Mouse (Mus musculus): ENCODE measurements around the gene Ifng. TPM values are rescaled to one million over a fixed set of nuclear protein-coding genes. Genes with fewer than 3 reads are reported as not detected.

The Ifng gene
- not detected in 2 replicates for polyA plus RNA-seq (2014; fragmentation: Nextera tagmentation; extraction: Ambion mirVana)

DNA sequence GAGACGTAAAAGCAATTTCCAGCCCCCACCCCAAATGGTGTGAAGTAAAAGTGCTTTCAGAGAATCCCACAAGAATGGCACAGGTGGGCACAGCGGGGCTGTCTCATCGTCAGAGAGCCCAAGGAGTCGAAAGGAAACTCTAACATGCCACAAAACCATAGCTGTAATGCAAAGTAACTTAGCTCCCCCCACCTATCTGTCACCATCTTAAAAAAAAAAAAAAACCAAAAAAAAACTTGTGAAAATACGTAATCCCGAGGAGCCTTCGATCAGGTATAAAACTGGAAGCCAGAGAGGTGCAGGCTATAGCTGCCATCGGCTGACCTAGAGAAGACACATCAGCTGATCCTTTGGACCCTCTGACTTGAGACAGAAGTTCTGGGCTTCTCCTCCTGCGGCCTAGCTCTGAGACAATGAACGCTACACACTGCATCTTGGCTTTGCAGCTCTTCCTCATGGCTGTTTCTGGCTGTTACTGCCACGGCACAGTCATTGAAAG is at the start of gene Ifng:
Ifng (plus strand) TSS at position 305 of the 499 bp plus-strand sequence.
- H3K9ac ChIP-seq (ENCODE audit: low read length) = no peak within 1 kb of the TSS
- no peaks in the 10 kb centered on the region for H3K36me3 ChIP-seq (ENCODE audit: control insufficient read depth, insufficient read depth, low read length)
- ATAC-seq (replicated peaks; ENCODE audit: low FRiP score, low TSS enrichment, low read depth) (no peak), DNase-seq (ENCODE audit: low spot score) (no peak)
- no peaks in the 10 kb centered on the region for H3K27me3 ChIP-seq (replicated peaks; ENCODE audit: control insufficient read depth, insufficient read depth, low read length)
- H3K4me2 ChIP-seq (ENCODE audit: low read length) = no peak within 1 kb of the TSS
- H3K9me3 ChIP-seq (ENCODE audit: control insufficient read depth, low read length) = no peaks in the 10 kb centered on the region
- 92% methylated on average over 11 of the region's 11 CpGs for WGBS
- no peaks in the 10 kb centered on the region for H3K4me1 ChIP-seq (replicated peaks; ENCODE audit: control insufficient read depth, insufficient read depth, low read length)
- no peak within 1 kb of the TSS for H3K4me3 ChIP-seq (ENCODE audit: low read depth, low read length)
- no peak within 1 kb of the TSS for H3K27ac ChIP-seq (ENCODE audit: low read depth)

- DNase-seq (ENCODE audit: low spot score) (no peak), ATAC-seq (replicated peaks; ENCODE audit: low FRiP score, low TSS enrichment, low read depth) (no peak)
- Histone ChIP-seq H3K4me1 (replicated peaks; ENCODE audit: control insufficient read depth, insufficient read depth, low read length) (no peaks in the 10 kb centered on the region), H3K4me3 (ENCODE audit: low read depth, low read length) (no peak overlapping the region), H3K9ac (ENCODE audit: low read length) (no peak overlapping the region), H3K9me3 (ENCODE audit: control insufficient read depth, low read length) (no peaks in the 10 kb centered on the region), H3K4me2 (ENCODE audit: low read length) (no peak overlapping the region), H3K27ac (ENCODE audit: low read depth) (no peak overlapping the region), H3K36me3 (ENCODE audit: control insufficient read depth, insufficient read depth, low read length) (no peaks in the 10 kb centered on the region), H3K27me3 (replicated peaks; ENCODE audit: control insufficient read depth, insufficient read depth, low read length) (no peaks in the 10 kb centered on the region)
- 91% methylated on average over 16 of the region's 16 CpGs for WGBS
These were observed 40.9 kb upstream of the Ifng start for GRCm38 (mm10) chr10:118399917-118400316.

GRCm38 (mm10) chr10:118406463-118407221 is 34.2 kb upstream of the Ifng start:
- Histone ChIP-seq H3K9ac (ENCODE audit: low read length) (no peak overlapping the region), H3K4me1 (replicated peaks; ENCODE audit: control insufficient read depth, insufficient read depth, low read length) (no peaks in the 10 kb centered on the region), H3K36me3 (ENCODE audit: control insufficient read depth, insufficient read depth, low read length) (no peaks in the 10 kb centered on the region), H3K4me2 (ENCODE audit: low read length) (no peak overlapping the region), H3K9me3 (ENCODE audit: control insufficient read depth, low read length) (no peaks in the 10 kb centered on the region), H3K27ac (ENCODE audit: low read depth) (no peak overlapping the region), H3K27me3 (replicated peaks; ENCODE audit: control insufficient read depth, insufficient read depth, low read length) (no peaks in the 10 kb centered on the region), H3K4me3 (ENCODE audit: low read depth, low read length) (no peak overlapping the region)
- WGBS = 72% methylated on average over 5 of the region's 5 CpGs
- DNase-seq (ENCODE audit: low spot score) (no peak), ATAC-seq (replicated peaks; ENCODE audit: low FRiP score, low TSS enrichment, low read depth) (no peak)

- Histone ChIP-seq H3K9ac (ENCODE audit: low read length) (no peak overlapping the region), H3K4me1 (replicated peaks; ENCODE audit: control insufficient read depth, insufficient read depth, low read length) (no peaks in the 10 kb centered on the region)
- no peak for ATAC-seq (replicated peaks; ENCODE audit: low FRiP score, low TSS enrichment, low read depth)
These were observed 29.5 kb upstream of the Ifng start for GRCm38 (mm10) chr10:118411377-118411776.

GRCm38 (mm10) chr10:118412774-118413173 is 28.1 kb upstream of the Ifng start:
- Histone ChIP-seq H3K4me3 (ENCODE audit: low read depth, low read length) (no peak overlapping the region), H3K4me2 (ENCODE audit: low read length) (no peak overlapping the region), H3K27me3 (replicated peaks; ENCODE audit: control insufficient read depth, insufficient read depth, low read length) (no peaks in the 10 kb centered on the region), H3K36me3 (ENCODE audit: control insufficient read depth, insufficient read depth, low read length) (no peaks in the 10 kb centered on the region), H3K4me1 (replicated peaks; ENCODE audit: control insufficient read depth, insufficient read depth, low read length) (no peaks in the 10 kb centered on the region), H3K9ac (ENCODE audit: low read length) (no peak overlapping the region), H3K9me3 (ENCODE audit: control insufficient read depth, low read length) (no peaks in the 10 kb centered on the region), H3K27ac (ENCODE audit: low read depth) (no peak overlapping the region)
- WGBS = 84% methylated on average over 5 of the region's 5 CpGs
- DNase-seq (ENCODE audit: low spot score) (no peak), ATAC-seq (replicated peaks; ENCODE audit: low FRiP score, low TSS enrichment, low read depth) (no peak)

More at GRCm38 (mm10) chr10:118411377-118411776, 29.5 kb upstream of the Ifng start:
- H3K4me3 ChIP-seq (ENCODE audit: low read depth, low read length) = no peak overlapping the region
- no peaks in the 10 kb centered on the region for H3K27me3 ChIP-seq (replicated peaks; ENCODE audit: control insufficient read depth, insufficient read depth, low read length)
- no peak for DNase-seq (ENCODE audit: low spot score)
- H3K9me3 ChIP-seq (ENCODE audit: control insufficient read depth, low read length) = no peaks in the 10 kb centered on the region
- no peak overlapping the region for H3K27ac ChIP-seq (ENCODE audit: low read depth)
- H3K36me3 ChIP-seq (ENCODE audit: control insufficient read depth, insufficient read depth, low read length) = no peaks in the 10 kb centered on the region
- no peak overlapping the region for H3K4me2 ChIP-seq (ENCODE audit: low read length)

DNA sequence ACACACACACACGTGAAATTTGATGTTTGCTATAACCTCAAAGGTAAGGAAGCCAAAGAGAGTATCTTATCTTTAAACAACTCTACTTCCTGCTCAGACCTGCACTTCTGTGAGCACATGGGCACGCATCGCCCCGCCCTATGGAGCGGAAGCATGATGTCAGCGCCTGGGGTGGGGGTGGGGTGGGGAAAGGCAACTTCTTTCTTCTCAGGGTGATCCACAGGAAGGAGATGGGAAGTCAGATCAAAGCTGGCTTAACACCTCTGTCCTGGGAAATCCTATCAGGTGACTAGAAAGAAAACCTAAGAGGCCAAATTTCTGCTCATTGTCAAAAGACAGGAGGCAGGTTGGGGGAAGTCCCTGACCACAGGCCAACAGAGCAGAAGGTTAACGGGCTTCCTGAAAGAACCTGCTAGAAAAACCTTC is 21.8 kb upstream of the Ifng start:
- WGBS = 82% methylated on average over 7 of the region's 7 CpGs
- Histone ChIP-seq H3K9me3 (ENCODE audit: control insufficient read depth, low read length) (no peaks in the 10 kb centered on the region), H3K4me2 (ENCODE audit: low read length) (no peak overlapping the region), H3K4me1 (replicated peaks; ENCODE audit: control insufficient read depth, insufficient read depth, low read length) (no peaks in the 10 kb centered on the region), H3K27me3 (replicated peaks; ENCODE audit: control insufficient read depth, insufficient read depth, low read length) (no peaks in the 10 kb centered on the region), H3K4me3 (ENCODE audit: low read depth, low read length) (no peak overlapping the region), H3K27ac (ENCODE audit: low read depth) (no peak overlapping the region), H3K36me3 (ENCODE audit: control insufficient read depth, insufficient read depth, low read length) (no peaks in the 10 kb centered on the region), H3K9ac (ENCODE audit: low read length) (no peak overlapping the region)
- ATAC-seq (replicated peaks; ENCODE audit: low FRiP score, low TSS enrichment, low read depth) (no peak), DNase-seq (ENCODE audit: low spot score) (no peak)

DNA sequence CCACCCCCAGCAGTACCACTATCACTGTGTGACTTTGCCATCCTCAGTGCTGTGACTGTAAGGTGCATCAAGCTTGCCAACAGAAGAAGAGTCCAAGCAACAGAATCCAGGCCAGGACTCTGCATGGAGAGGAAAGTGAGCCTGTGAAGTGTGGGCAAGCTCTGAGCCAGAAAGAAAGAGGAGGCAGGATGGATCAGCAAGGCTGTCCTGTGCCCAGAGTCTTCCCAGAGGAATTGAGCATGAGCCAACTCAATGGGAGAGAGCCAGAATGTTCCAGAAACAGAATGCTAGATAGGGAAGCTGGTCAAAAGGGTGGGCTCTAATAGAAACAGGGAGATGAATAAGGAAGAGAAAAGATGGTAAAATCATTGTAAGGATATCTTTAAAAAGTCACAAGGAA is 19.9 kb upstream of the Ifng start:
- ATAC-seq (replicated peaks; ENCODE audit: low FRiP score, low TSS enrichment, low read depth) (no peak), DNase-seq (ENCODE audit: low spot score) (no peak)
- no peaks in the 10 kb centered on the region for H3K9me3 ChIP-seq (ENCODE audit: control insufficient read depth, low read length)
- H3K4me1 ChIP-seq (replicated peaks; ENCODE audit: control insufficient read depth, insufficient read depth, low read length) = no peaks in the 10 kb centered on the region
- H3K9ac ChIP-seq (ENCODE audit: low read length) = no peak overlapping the region
- H3K27me3 ChIP-seq (replicated peaks; ENCODE audit: control insufficient read depth, insufficient read depth, low read length) = no peaks in the 10 kb centered on the region
- no peaks in the 10 kb centered on the region for H3K36me3 ChIP-seq (ENCODE audit: control insufficient read depth, insufficient read depth, low read length)
- H3K4me2 ChIP-seq (ENCODE audit: low read length) = no peak overlapping the region
- H3K4me3 ChIP-seq (ENCODE audit: low read depth, low read length) = no peak overlapping the region
- no peak overlapping the region for H3K27ac ChIP-seq (ENCODE audit: low read depth)

DNA sequence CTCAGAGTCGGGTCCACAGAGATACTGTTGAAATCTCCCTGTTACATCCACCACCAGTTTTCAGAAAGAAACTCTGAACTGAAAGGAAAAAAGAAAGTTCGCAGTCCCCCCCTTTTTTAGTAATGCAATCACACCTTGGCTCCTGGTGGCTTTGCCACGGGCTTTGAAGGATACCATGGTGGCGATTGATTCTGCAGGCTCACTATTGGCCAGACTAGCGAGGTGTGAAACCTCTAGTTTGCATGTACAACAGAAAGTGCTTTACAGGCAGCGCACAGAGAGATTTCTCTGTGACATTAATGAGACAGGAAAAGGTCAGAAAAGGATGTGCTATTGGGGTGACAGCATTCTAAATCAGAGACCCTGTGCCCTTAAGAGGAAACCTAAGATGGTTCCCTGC is 5.3 kb upstream of the Ifng start:
- H3K27ac ChIP-seq (ENCODE audit: low read depth) = no peak overlapping the region
- ATAC-seq (replicated peaks; ENCODE audit: low FRiP score, low TSS enrichment, low read depth) (no peak), DNase-seq (ENCODE audit: low spot score) (no peak)
- WGBS = 87% methylated on average over 6 of the region's 6 CpGs
- H3K4me1 ChIP-seq (replicated peaks; ENCODE audit: control insufficient read depth, insufficient read depth, low read length) = no peaks in the 10 kb centered on the region
- H3K36me3 ChIP-seq (ENCODE audit: control insufficient read depth, insufficient read depth, low read length) = no peaks in the 10 kb centered on the region
- H3K9me3 ChIP-seq (ENCODE audit: control insufficient read depth, low read length) = no peaks in the 10 kb centered on the region
- H3K9ac ChIP-seq (ENCODE audit: low read length) = no peak overlapping the region
- H3K4me3 ChIP-seq (ENCODE audit: low read depth, low read length) = no peak overlapping the region
- H3K27me3 ChIP-seq (replicated peaks; ENCODE audit: control insufficient read depth, insufficient read depth, low read length) = no peaks in the 10 kb centered on the region
- H3K4me2 ChIP-seq (ENCODE audit: low read length) = no peak overlapping the region

GRCm38 (mm10) chr10:118441898-118442297 is 1.1 kb downstream of the Ifng start:
- Histone ChIP-seq H3K4me3 (ENCODE audit: low read depth, low read length) (no peak overlapping the region), H3K4me1 (replicated peaks; ENCODE audit: control insufficient read depth, insufficient read depth, low read length) (no peaks in the 10 kb centered on the region), H3K27me3 (replicated peaks; ENCODE audit: control insufficient read depth, insufficient read depth, low read length) (no peaks in the 10 kb centered on the region), H3K9me3 (ENCODE audit: control insufficient read depth, low read length) (no peaks in the 10 kb centered on the region), H3K4me2 (ENCODE audit: low read length) (no peak overlapping the region), H3K27ac (ENCODE audit: low read depth) (no peak overlapping the region), H3K9ac (ENCODE audit: low read length) (no peak overlapping the region), H3K36me3 (ENCODE audit: control insufficient read depth, insufficient read depth, low read length) (no peaks in the 10 kb centered on the region)
- ATAC-seq (replicated peaks; ENCODE audit: low FRiP score, low TSS enrichment, low read depth) = no peak
- 73% methylated on average over 3 of the region's 3 CpGs for WGBS
- no peak for DNase-seq (ENCODE audit: low spot score)

Data from intestine, embryonic 14.5 days (tissue).